Comparison of ENCODE assay signal across 19 mouse cellular contexts in the genomic region with DNA sequence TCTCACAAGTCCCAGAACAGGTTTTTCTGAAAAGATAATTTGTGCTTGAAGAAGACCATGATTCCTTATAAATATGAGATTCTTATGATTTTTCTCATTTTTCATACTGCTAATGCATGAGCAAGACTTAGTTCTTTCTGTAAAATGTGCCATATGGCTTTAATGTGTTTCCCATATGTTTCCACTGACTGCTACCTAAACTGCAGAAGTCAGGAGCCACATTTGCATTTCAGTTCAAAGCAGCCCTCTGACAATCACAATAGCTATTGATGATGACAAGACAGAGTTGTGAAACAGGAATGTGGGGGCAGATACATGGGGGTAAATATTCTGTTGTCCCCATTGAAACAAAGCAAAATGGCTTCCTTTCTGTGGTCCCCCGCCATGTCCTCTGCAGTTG.
"Had no signal": no experiment of that assay in that cellular context is flagged by ENCODE, and none has a peak within 500 bp of the region (broad histone marks: within the 10 kb centered on the region; RNA-seq: fewer than 3 reads in every experiment).

No protein-coding gene starts in this region.

- ATAC-seq: midbrain, embryonic 16.5 days had no signal

- H3K4me2 ChIP-seq: lung, embryonic 14.5 days; midbrain, embryonic 12.5 days; neural tube, embryonic 13.5 days; neural tube, embryonic 15.5 days had no signal

- H3K27me3 ChIP-seq: midbrain, embryonic 12.5 days; neural tube, embryonic 13.5 days; neural tube, embryonic 15.5 days had no signal

- H3K36me3 ChIP-seq: midbrain, embryonic 10.5 days; midbrain, embryonic 12.5 days; neural tube, embryonic 13.5 days; neural tube, embryonic 15.5 days had no signal

- H3K9me3 ChIP-seq: midbrain, embryonic 10.5 days; midbrain, embryonic 12.5 days; neural tube, embryonic 13.5 days; neural tube, embryonic 15.5 days had no signal

- H3K4me3 ChIP-seq: midbrain, embryonic 10.5 days; midbrain, embryonic 12.5 days; myocyte; neural tube, embryonic 13.5 days; neural tube, embryonic 15.5 days had no signal

- H3K9ac ChIP-seq: lung, embryonic 14.5 days; midbrain, embryonic 12.5 days; neural tube, embryonic 13.5 days; neural tube, embryonic 15.5 days had no signal

- H3K27ac ChIP-seq: midbrain, embryonic 10.5 days; midbrain, embryonic 12.5 days; neural tube, embryonic 13.5 days; neural tube, embryonic 15.5 days had no signal

- H3K4me1 ChIP-seq: midbrain, embryonic 10.5 days; midbrain, embryonic 12.5 days; neural tube, embryonic 13.5 days had no signal

- DNase-seq: lung, adult 18-20 months; lung, embryonic 14.5 days; lung, postnatal 10 days; lung, postnatal 4 days; midbrain, embryonic 14.5 days; retina, postnatal 1 day; right cerebral cortex, adult 18-20 months; right cerebral cortex, postnatal 25 days; right cerebral cortex, postnatal 4 days; spleen, adult 18-20 months; thymus, adult 2 months; thymus, postnatal 25 days; thymus, postnatal 4 days had no signal
